Mouse (Mus musculus) 3134 (cell line): ENCODE results near the gene Olfr525.

Source experiments
- DNase-seq: peaks from one replicate; pipeline ENCODE4 v3.0.0-alpha.2; 2011; ENCODE audit warnings: low spot score; ENCODE audit not compliant: insufficient read length; ENCODE audit errors: extremely low read depth

Gene Olfr525

GRCm38 (mm10) chr7:140320558-140320957, at the start of gene Olfr525:
Olfr525 (plus strand) TSS chr7:140320858.
- DNase-seq = no peak

- DNase-seq = no peak
These were observed 24.9 kb upstream of the Olfr525 start for GRCm38 (mm10) chr7:140295746-140296145.

DNA sequence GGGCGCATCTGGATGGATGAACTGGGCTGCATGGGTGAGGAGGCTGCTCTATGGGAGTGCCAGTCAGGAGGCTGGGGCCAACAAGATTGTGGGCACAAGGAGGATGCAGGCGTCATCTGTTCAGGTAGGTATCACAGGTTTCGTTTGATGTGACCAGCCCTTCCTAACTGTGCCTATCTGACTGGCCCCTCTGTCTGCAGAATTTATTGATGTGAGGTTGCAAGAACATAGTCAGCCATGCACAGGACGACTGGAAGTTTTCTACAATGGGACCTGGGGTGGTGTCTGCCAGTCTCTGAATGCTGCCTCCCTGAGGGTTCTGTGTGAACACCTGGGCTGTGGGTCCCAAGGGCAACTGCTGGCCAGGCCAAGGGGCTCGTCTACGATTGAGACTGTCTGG, 23.8 kb upstream of the Olfr525 start:
- DNase-seq = no peak

DNA sequence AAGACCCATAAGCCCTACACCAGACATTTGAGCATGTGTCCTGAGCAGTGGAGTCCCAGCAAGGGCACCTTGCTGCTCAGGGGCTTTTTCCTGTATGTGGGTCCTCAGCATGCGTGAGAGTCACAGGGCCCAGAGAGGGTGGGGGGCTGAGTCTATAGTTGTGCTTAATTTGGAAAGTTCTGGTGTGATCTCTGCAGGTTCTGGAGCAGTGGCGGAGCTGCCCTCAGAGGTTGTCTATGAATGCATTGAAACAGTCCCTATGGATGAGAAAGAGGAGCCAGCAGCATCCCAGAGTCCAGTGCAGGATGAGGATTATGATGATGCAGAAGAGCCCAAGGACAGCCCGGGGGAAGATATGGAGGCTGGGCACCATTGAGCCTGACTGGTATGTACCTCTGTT, 21.2 kb upstream of the Olfr525 start:
- no peak for DNase-seq

DNA sequence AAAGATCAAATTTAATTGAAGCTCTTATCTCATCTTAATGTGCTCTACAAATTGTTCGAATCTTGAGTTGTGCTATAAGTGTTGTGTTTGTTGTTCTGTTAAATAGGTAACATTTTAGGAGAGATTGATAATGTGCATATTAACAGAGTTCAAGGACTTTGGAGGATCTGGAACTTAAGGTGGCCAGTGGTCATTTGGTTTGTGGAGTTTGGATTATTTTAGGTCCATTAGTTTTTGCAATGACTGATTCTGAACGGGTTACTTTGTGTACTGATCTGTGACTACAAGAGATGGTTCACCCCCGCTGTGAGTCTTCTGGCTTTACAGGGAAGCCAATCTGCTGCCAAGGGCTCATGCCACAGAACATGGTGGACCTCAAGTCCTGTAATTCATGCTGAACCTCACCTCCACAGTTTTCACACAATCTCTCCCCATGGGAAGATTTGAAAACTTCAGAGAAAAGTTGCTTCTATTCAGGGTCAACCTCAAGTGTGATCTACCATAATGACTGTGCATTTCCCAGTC, 735 bp upstream of the Olfr525 start:
- no peak for DNase-seq

DNA sequence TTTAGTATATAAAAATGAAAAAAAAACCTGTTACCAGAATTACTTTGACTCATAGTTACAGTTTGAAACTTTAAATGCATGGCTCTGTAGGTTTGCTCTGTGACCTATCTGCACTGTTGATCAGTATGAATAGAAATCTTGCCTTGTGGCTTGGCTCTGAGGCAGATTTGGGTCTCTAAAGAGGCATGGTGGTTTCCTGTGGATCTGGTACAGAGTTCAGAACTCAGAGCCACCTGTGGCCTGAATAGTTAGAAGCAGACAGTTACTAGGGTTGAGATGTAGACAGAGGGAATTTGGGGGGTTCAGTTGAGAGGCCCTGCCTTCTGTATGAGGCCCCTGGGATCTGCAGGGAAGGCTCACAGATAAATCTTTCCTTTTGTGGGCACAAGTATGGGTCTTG, 477 bp downstream of the Olfr525 start:
- no peak for DNase-seq

DNA sequence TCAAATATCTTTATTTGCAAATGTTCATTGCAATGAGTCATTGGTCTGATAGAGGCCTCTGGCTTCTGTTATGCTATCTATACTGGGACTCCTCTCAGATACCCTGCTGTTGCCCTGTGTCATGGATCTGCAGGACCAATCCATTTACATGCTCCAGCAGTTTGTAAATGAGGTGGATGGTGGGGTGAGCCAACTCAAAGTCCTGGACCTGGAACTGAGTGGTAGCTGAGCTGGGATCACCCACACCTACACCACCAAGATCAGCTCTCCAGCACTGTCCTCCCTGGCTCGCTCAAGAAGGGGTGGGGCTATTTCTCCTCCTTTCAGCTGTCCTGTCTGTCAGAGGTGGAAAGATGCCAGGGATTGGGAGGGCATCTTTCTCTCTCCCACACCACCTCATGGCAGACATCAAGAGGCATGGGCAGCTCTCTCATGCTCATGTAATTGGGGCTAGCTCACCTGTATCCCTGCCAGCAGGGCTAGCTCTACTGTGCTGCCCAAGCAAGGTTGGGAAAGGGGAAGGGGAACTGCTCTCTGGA, 9.2 kb downstream of the Olfr525 start:
- no peak for DNase-seq

DNA sequence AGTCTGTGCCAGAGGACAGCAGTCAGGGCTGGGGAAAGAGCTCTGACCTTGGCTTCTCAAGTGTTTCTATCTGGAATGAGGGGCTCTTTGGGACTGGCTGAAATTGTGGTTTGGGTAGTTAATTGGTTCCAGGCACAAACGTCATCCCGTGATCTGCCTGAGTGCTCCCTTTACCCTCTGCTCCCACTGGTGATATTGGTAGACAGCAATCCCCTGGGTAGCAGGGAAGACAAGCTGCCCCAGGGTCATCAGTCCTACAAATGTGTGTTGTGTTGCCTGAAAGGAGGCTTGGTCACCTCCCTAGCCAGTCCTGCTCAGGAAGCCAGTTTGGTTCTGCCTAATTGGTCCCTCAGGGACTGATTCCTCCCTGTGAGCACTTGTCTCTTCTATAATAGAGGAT, 13.1 kb downstream of the Olfr525 start, which contains the start of gene Olfr527:
Gene Olfr527, plus strand, starts transcription at position 301 of the 400 bp plus-strand sequence.
- no peak for DNase-seq

GRCm38 (mm10) chr7:140361571-140361970, 40.9 kb downstream of the Olfr525 start, which contains the start of gene Olfr60:
Olfr60 (minus strand) TSS chr7:140361671.
- DNase-seq = no peak

- no peak for DNase-seq
These were observed 53.6 kb downstream of the Olfr525 start for GRCm38 (mm10) chr7:140374300-140374699.

GRCm38 (mm10) chr7:140376231-140376630, 55.6 kb downstream of the Olfr525 start, which contains the start of gene Olfr530:
Olfr530 (minus strand) TSS chr7:140376331.
- DNase-seq = no peak

DNA sequence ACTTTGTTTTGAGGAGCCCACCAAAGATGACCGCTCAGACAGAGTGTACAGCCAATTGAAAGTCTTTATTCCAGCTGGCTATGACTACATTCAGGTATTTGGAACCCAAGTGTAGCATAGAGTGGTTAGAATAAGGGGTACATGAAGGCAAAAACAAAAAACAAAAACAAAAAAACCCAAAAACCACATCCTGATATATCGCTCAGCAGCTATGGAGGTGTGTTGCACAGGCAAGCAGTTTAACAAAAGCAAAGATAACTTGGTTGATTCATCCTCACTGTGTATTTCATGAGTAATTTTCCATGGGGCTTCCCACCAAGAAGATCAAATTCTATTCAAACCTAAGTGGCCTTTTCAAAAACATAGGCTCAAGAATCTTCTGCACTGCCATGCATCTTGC, 56.3 kb downstream of the Olfr525 start:
- no peak for DNase-seq
